Mouse (Mus musculus) MEL (cell line): ENCODE measurements at regions not wholly inside any gene's neighbourhood (a gene's known extent, or its start where the extent isn't known, plus 50 kb on each side); places are given as distances from the start of the nearest gene placed in this dataset.

Experiments
- DNase-seq: peaks from one replicate; pipeline ENCODE4 v3.0.0; 2011; ENCODE audit warnings: low read depth, low spot score
- H3K27ac ChIP-seq: 2 replicates; pipeline ENCODE4 v1.5.1; 2012; ENCODE audit warnings: low read depth, mild to moderate bottlenecking, control low read depth, low read length, moderate library complexity; ENCODE audit not compliant: control insufficient read depth
- H3K27me3 ChIP-seq, 2 experiments: fragments of 150-350 bp in 1 of 2; sonication (generic) in 1 of 2; 2 replicates each; pipeline ENCODE4 v1.6.1; 2012; ENCODE audit warnings: low read length in 2 of 2, mild to moderate bottlenecking in 2 of 2, improper control_type of control experiment in 1 of 2, moderate library complexity in 1 of 2; ENCODE audit not compliant: insufficient read depth in 2 of 2, control insufficient read depth in 1 of 2
- H3K36me3 ChIP-seq, 2 experiments: 2 replicates each; pipeline ENCODE4 v1.6.1; 2012 to 2014; ENCODE audit warnings: low read length in 2 of 2, improper control_type of control experiment in 1 of 2, inconsistent platforms in 1 of 2, mild to moderate bottlenecking in 1 of 2; ENCODE audit not compliant: insufficient read depth in 2 of 2, control insufficient read depth in 1 of 2
- H3K4me1 ChIP-seq, 2 experiments: fragments of 150-350 bp in 1 of 2; sonication (generic) in 1 of 2; 2 replicates each; pipeline ENCODE4 v1.6.1; 2012; ENCODE audit warnings: low read length in 2 of 2, improper control_type of control experiment in 1 of 2, mild to moderate bottlenecking in 1 of 2; ENCODE audit not compliant: insufficient read depth in 2 of 2, control insufficient read depth in 1 of 2
- H3K4me3 ChIP-seq, 2 experiments: fragments of 150-350 bp in 1 of 2; sonication (generic) in 1 of 2; 2 replicates each; pipeline ENCODE4 v1.5.1; 2012; ENCODE audit warnings: low read depth in 2 of 2, low read length in 2 of 2, mild to moderate bottlenecking in 2 of 2, moderate library complexity in 2 of 2, control low read depth in 1 of 2, improper control_type of control experiment in 1 of 2; ENCODE audit not compliant: control insufficient read depth in 1 of 2, insufficient read depth in 1 of 2
- H3K79me2 ChIP-seq: 2 replicates; pipeline ENCODE4 v1.6.1; 2012; ENCODE audit warnings: mild to moderate bottlenecking, low read length, moderate library complexity; ENCODE audit not compliant: control insufficient read depth, poor library complexity, insufficient read depth
- H3K9ac ChIP-seq: 2 replicates; pipeline ENCODE4 v1.6.1; 2012; ENCODE audit warnings: low read depth, mild to moderate bottlenecking, control low read depth, low read length, moderate library complexity; ENCODE audit not compliant: control insufficient read depth, poor library complexity, severe bottlenecking
- H3K9me3 ChIP-seq: fragments of 150-350 bp; sonication (generic); replicated peaks from 2 replicates; pipeline ENCODE4 v1.6.1; 2012; ENCODE audit warnings: mild to moderate bottlenecking, low read length, improper control_type of control experiment, moderate library complexity; ENCODE audit not compliant: insufficient read depth
- BHLHE40 ChIP-seq: IDR thresholded peaks from 2 replicates; pipeline ENCODE4 v1.6.1; 2012; ENCODE audit warnings: low read depth, mild to moderate bottlenecking, inconsistent platforms, low read length, improper control_type of control experiment, borderline replicate concordance
- CHD1 ChIP-seq: IDR thresholded peaks from 2 replicates; pipeline ENCODE4 v1.6.1; 2012; ENCODE audit warnings: low read depth, mild to moderate bottlenecking, inconsistent platforms, low read length, improper control_type of control experiment
- E2F4 ChIP-seq: IDR thresholded peaks from 2 replicates; pipeline ENCODE4 v1.6.1; 2011; ENCODE audit warnings: low read depth, low read length, improper control_type of control experiment, borderline replicate concordance
- ETS1 ChIP-seq: IDR thresholded peaks from 2 replicates; pipeline ENCODE4 v1.6.1; 2012; ENCODE audit warnings: low read depth, mild to moderate bottlenecking, inconsistent platforms, low read length, improper control_type of control experiment, moderate library complexity
- JUND ChIP-seq: IDR thresholded peaks from 2 replicates; pipeline ENCODE4 v1.6.1; 2011; ENCODE audit warnings: low read depth, mild to moderate bottlenecking, improper control_type of control experiment, low read length
- KAT2A ChIP-seq: conservative IDR thresholded peaks from 2 replicates; pipeline ENCODE4 v1.6.1; 2012; ENCODE audit warnings: low read depth, low read length, improper control_type of control experiment, inconsistent platforms
- MAFK ChIP-seq: IDR thresholded peaks from 2 replicates; pipeline ENCODE4 v1.6.1; 2011; ENCODE audit warnings: low read depth, mild to moderate bottlenecking, low read length, improper control_type of control experiment, borderline replicate concordance
- MAX ChIP-seq: IDR thresholded peaks from 2 replicates; pipeline ENCODE4 v1.6.1; 2011; ENCODE audit warnings: low read length, improper control_type of control experiment
- MXI1 ChIP-seq: IDR thresholded peaks from 2 replicates; pipeline ENCODE4 v1.6.1; 2011; ENCODE audit warnings: mild to moderate bottlenecking, low read depth, low read length, improper control_type of control experiment
- MYC ChIP-seq: IDR thresholded peaks from 2 replicates; pipeline ENCODE4 v1.6.1; 2011; ENCODE audit warnings: low read depth, mild to moderate bottlenecking, low read length, improper control_type of control experiment, moderate library complexity
- NELFE ChIP-seq: IDR thresholded peaks from 2 replicates; pipeline ENCODE4 v1.6.1; 2011; ENCODE audit warnings: low read depth, low read length, improper control_type of control experiment
- NRF1 ChIP-seq: IDR thresholded peaks from 2 replicates; pipeline ENCODE4 v1.6.1; 2014; ENCODE audit warnings: low read depth, mild to moderate bottlenecking, inconsistent platforms, low read length, improper control_type of control experiment, moderate library complexity; ENCODE audit not compliant: poor library complexity, insufficient read depth, severe bottlenecking
- POLR2AphosphoS2 ChIP-seq: IDR thresholded peaks from 2 replicates; pipeline ENCODE4 v1.6.1; 2011; ENCODE audit warnings: low read length, improper control_type of control experiment
- RAD21 ChIP-seq: IDR thresholded peaks from 2 replicates; pipeline ENCODE4 v1.6.1; 2011; ENCODE audit warnings: mild to moderate bottlenecking, low read depth, low read length, improper control_type of control experiment
- SIN3A ChIP-seq: IDR thresholded peaks from 2 replicates; pipeline ENCODE4 v1.6.1; 2012; ENCODE audit warnings: low read length, improper control_type of control experiment, inconsistent platforms
- SMC3 ChIP-seq: IDR thresholded peaks from 2 replicates; pipeline ENCODE4 v1.6.1; 2011; ENCODE audit warnings: low read depth, low read length, improper control_type of control experiment
- TAL1 ChIP-seq: IDR thresholded peaks from 2 replicates; pipeline ENCODE4 v1.6.1; 2012; ENCODE audit warnings: mild to moderate bottlenecking, inconsistent platforms, low read length, moderate library complexity, mixed read lengths
- TBP ChIP-seq: IDR thresholded peaks from 2 replicates; pipeline ENCODE4 v1.8.0; 2011; ENCODE audit warnings: low read depth, low read length, improper control_type of control experiment
- TCF12 ChIP-seq: IDR thresholded peaks from 2 replicates; pipeline ENCODE4 v1.6.1; 2014; ENCODE audit warnings: low read depth, mild to moderate bottlenecking, inconsistent platforms, low read length, improper control_type of control experiment, moderate library complexity
- UBTF ChIP-seq: IDR thresholded peaks from 2 replicates; pipeline ENCODE4 v1.6.1; 2012; ENCODE audit warnings: low read depth, mild to moderate bottlenecking, inconsistent platforms, low read length, improper control_type of control experiment, moderate library complexity, borderline replicate concordance; ENCODE audit not compliant: insufficient read depth
- USF1 ChIP-seq: IDR thresholded peaks from 2 replicates; pipeline ENCODE4 v1.6.1; 2014; ENCODE audit warnings: low read depth, mild to moderate bottlenecking, inconsistent platforms, low read length, improper control_type of control experiment, moderate library complexity
- USF2 ChIP-seq, 2 experiments: IDR thresholded peaks; 2 replicates each; pipeline ENCODE4 v1.6.1; 2011 to 2012; ENCODE audit warnings: improper control_type of control experiment in 2 of 2, low read length in 2 of 2, borderline replicate concordance in 1 of 2, inconsistent platforms in 1 of 2, low read depth in 1 of 2, mild to moderate bottlenecking in 1 of 2; ENCODE audit not compliant: insufficient read depth in 1 of 2
- ZC3H11A ChIP-seq: IDR thresholded peaks from 2 replicates; pipeline ENCODE4 v1.6.1; 2012; ENCODE audit warnings: low read depth, mild to moderate bottlenecking, inconsistent platforms, low read length, improper control_type of control experiment
- ZMIZ1 ChIP-seq: IDR thresholded peaks from 2 replicates; pipeline ENCODE4 v1.6.1; 2012; ENCODE audit warnings: low read depth, mild to moderate bottlenecking, inconsistent platforms, low read length, improper control_type of control experiment, moderate library complexity
- ZNF384 ChIP-seq: IDR thresholded peaks from 2 replicates; pipeline ENCODE4 v1.6.1; 2012; ENCODE audit warnings: low read depth, mild to moderate bottlenecking, inconsistent platforms, low read length, improper control_type of control experiment

DNA sequence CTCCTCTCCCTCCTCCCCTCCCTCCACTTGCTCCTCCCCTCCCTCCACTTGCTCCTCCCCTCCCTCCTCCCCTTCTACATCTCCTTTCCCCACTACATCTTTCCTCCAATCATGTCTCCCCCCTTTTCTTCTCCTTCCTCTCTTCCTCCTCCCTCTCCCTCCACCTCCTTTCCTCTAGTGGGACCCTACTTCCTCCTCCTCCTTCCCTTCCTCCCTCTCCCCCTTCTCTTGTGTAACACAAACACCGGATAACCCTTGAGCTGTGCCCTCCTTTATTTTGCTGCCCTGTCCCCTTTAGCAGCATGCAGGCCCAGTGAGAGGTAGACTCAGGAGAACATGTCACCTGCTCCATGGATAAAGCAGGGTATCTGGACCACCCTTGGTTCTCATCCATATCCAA lies 339.1 kb upstream of the Cdh4 start:
- H3K27me3 ChIP-seq: no peaks in the 10 kb centered on the region
- no peaks in the 10 kb centered on the region for H3K9me3 ChIP-seq
- TF ChIP-seq ZC3H11A (no peak), ZMIZ1 (no peak), MYC (no peak), NELFE (no peak), USF2 (IDR thresholded peaks at IDR 0.05; ENCODE audit: borderline replicate concordance in 1 of 2, insufficient read depth in 1 of 2, low read depth in 1 of 2, low read length in 2 of 2) (no peak), E2F4 (no peak), SMC3 (no peak), MAFK (no peak), SIN3A (no peak), NRF1 (no peak), MXI1 (no peak), MAX (no peak)
- H3K36me3 ChIP-seq: no peaks in the 10 kb centered on the region
- no peaks in the 10 kb centered on the region for H3K79me2 ChIP-seq
- H3K27ac ChIP-seq: no peak overlapping the region
- no peaks in the 10 kb centered on the region for H3K4me1 ChIP-seq
- no peak overlapping the region for H3K4me3 ChIP-seq
- DNase-seq: no peak
- no peak overlapping the region for H3K9ac ChIP-seq

- no peak for TF ChIP-seq UBTF
- TF ChIP-seq ETS1: no peak
- TF ChIP-seq RAD21: no peak
- TF ChIP-seq USF1: no peak
- no peak for TF ChIP-seq BHLHE40
- TF ChIP-seq NRF1: no peak
- no peak for TF ChIP-seq MAFK
- TF ChIP-seq ZMIZ1: no peak
- TF ChIP-seq MYC: no peak
- TF ChIP-seq TAL1: no peak
- no peak for TF ChIP-seq TBP
- TF ChIP-seq ZNF384: no peak
- no peak for TF ChIP-seq CHD1
- no peak for TF ChIP-seq SIN3A
- TF ChIP-seq POLR2AphosphoS2: no peak
- TF ChIP-seq MAX: no peak
- no peak for TF ChIP-seq KAT2A
- no peak for TF ChIP-seq TCF12
- TF ChIP-seq JUND: no peak
- H3K9ac ChIP-seq: no peak overlapping the region
- no peak overlapping the region for H3K27ac ChIP-seq
- no peaks in the 10 kb centered on the region for H3K9me3 ChIP-seq
- no peaks in the 10 kb centered on the region for H3K36me3 ChIP-seq
- no peaks in the 10 kb centered on the region for H3K27me3 ChIP-seq
- H3K4me3 ChIP-seq: no peak overlapping the region
- H3K4me1 ChIP-seq: no peaks in the 10 kb centered on the region
- H3K79me2 ChIP-seq: no peaks in the 10 kb centered on the region
- no peak for DNase-seq
Measured at GRCm38 (mm10) chr2:179112951-179113350, 329.3 kb upstream of the Cdh4 start.
